Mouse (Mus musculus): ENCODE results near the gene Gm20388. TPM values are rescaled to one million over a fixed set of nuclear protein-coding genes. Genes with fewer than 3 reads are reported as not detected.

Gene Gm20388
- polyA plus RNA-seq, 1 experiment: 28.1 TPM

DNA sequence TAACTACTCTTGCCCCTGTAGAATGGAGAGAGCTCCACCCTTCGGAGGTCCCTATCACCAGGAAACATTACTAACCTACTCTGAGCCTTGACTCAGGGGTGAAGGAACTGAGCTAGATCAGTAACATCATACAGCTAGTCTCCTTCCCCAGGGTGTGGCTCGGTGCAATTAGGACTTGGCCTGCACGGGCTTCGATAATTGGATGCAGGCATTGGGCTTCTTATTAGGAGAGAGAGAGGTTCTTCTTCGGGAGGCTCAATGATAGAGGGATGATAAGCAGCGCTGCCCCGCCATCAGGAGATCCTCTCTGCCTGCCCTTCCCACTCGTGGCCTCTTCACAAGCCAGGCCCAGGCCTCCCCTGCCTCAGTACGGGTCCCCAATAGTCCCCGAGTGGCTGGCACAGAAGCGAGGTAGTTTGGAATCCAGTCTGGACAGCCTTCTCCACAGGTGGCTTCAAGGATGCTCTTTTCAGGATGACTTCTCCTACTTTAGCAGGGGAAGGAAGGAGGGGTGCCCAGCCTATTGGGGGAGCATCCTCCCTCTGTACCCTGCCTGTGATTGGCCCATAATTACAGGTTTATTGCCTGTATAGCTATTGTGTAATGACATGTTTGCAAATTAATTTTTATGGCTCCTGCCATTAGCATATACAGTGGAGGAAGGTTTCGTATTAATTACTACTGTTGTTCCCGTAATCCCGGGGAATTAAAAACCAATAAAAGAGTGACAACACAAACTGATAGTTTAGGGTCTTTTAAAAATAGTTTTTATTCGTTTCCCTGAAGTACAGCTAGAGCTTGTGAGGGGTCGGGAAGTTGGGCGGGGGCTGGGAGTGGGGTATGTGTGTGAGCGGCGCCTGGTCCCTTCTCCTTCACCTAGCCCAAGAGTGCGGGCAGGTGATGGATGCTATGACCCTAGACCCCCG, 575.2 kb downstream of the Gm20388 start:
- H3K9me3 ChIP-seq (replicated peaks; ENCODE audit: control insufficient read depth, insufficient read depth, low read length, poor library complexity, severe bottlenecking): no peaks in the 10 kb centered on the region
- peak overlapping the region; percentile 78; the same call in 1 of the 2 replicates for H3K9ac ChIP-seq (ENCODE audit: low read depth, poor library complexity, severe bottlenecking)
- H3K36me3 ChIP-seq (ENCODE audit: control insufficient read depth, insufficient read depth, low read length, poor library complexity, severe bottlenecking): no peaks in the 10 kb centered on the region
- TF ChIP-seq POLR2A (IDR thresholded peaks at IDR 0.05; ENCODE audit: insufficient read depth, low read length): no peak
- TF ChIP-seq EP300 (IDR thresholded peaks at IDR 0.05; ENCODE audit: insufficient read depth, low read depth, low read length): no peak
- TF ChIP-seq CTCF (IDR thresholded peaks at IDR 0.05; ENCODE audit: low read depth, low read length): no peak
- peak overlapping the region; percentile 71 for H3K4me3 ChIP-seq (ENCODE audit: low read depth, low read length)
- H3K27me3 ChIP-seq (ENCODE audit: control insufficient read depth, insufficient read depth, low read length, poor library complexity, severe bottlenecking): peaks cover 2% of the 10 kb centered on the region; the same call in 1 of the 2 replicates
- H3K27ac ChIP-seq (ENCODE audit: insufficient read depth, low read length): no peak overlapping the region
- H3K4me1 ChIP-seq (ENCODE audit: control insufficient read depth, insufficient read depth, low read length): no peaks in the 10 kb centered on the region

- no peak overlapping the region for H3K27ac ChIP-seq (ENCODE audit: insufficient read depth, low read length)
- no peaks in the 10 kb centered on the region for H3K9me3 ChIP-seq (replicated peaks; ENCODE audit: control insufficient read depth, insufficient read depth, low read length, poor library complexity, severe bottlenecking)
- H3K36me3 ChIP-seq (ENCODE audit: control insufficient read depth, insufficient read depth, low read length, poor library complexity, severe bottlenecking): no peaks in the 10 kb centered on the region
- TF ChIP-seq CTCF (IDR thresholded peaks at IDR 0.05; ENCODE audit: low read depth, low read length): no peak
- TF ChIP-seq POLR2A (IDR thresholded peaks at IDR 0.05; ENCODE audit: insufficient read depth, low read length): no peak
- TF ChIP-seq EP300 (IDR thresholded peaks at IDR 0.05; ENCODE audit: insufficient read depth, low read depth, low read length): no peak
- H3K9ac ChIP-seq (ENCODE audit: low read depth, poor library complexity, severe bottlenecking): peak overlapping the region; percentile 78
- H3K27me3 ChIP-seq (ENCODE audit: control insufficient read depth, insufficient read depth, low read length, poor library complexity, severe bottlenecking): peaks cover 2% of the 10 kb centered on the region; the same call in 1 of the 2 replicates
- H3K4me3 ChIP-seq (ENCODE audit: low read depth, low read length): peak overlapping the region; percentile 71
- H3K4me1 ChIP-seq (ENCODE audit: control insufficient read depth, insufficient read depth, low read length): no peaks in the 10 kb centered on the region
Measured at GRCm38 (mm10) chr8:120486477-120487376, 576.1 kb downstream of the Gm20388 start.

DNA sequence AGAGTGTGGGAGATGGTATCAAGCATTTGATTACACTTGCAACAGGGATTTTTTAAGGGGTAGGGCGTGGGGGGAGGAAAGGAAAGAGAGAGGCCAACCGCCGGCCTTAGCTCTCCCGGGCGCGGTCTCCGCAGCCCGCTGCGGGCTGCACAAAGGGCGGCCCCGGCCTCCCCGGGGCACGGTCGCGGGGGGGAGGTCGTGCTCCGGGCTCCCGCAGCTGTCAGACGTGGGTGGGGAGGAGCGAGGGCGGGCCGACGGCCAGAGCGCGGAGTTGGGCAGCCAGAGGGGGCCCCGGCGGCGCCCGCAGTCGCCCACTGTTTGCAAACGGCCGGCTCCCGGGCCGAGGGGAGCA, 576.7 kb downstream of the Gm20388 start:
- no peak for TF ChIP-seq EP300 (IDR thresholded peaks at IDR 0.05; ENCODE audit: insufficient read depth, low read depth, low read length)
- no peak for TF ChIP-seq CTCF (IDR thresholded peaks at IDR 0.05; ENCODE audit: low read depth, low read length)
- TF ChIP-seq POLR2A (IDR thresholded peaks at IDR 0.05; ENCODE audit: insufficient read depth, low read length): no peak
- Histone ChIP-seq H3K4me3 (ENCODE audit: low read depth, low read length) (peak overlapping the region; percentile 71), H3K4me1 (ENCODE audit: control insufficient read depth, insufficient read depth, low read length) (no peaks in the 10 kb centered on the region), H3K36me3 (ENCODE audit: control insufficient read depth, insufficient read depth, low read length, poor library complexity, severe bottlenecking) (no peaks in the 10 kb centered on the region), H3K9ac (ENCODE audit: low read depth, poor library complexity, severe bottlenecking) (peak overlapping the region; percentile 78), H3K27me3 (ENCODE audit: control insufficient read depth, insufficient read depth, low read length, poor library complexity, severe bottlenecking) (peaks cover 2% of the 10 kb centered on the region; the same call in 1 of the 2 replicates), H3K9me3 (replicated peaks; ENCODE audit: control insufficient read depth, insufficient read depth, low read length, poor library complexity, severe bottlenecking) (no peaks in the 10 kb centered on the region), H3K27ac (ENCODE audit: insufficient read depth, low read length) (no peak overlapping the region)

DNA sequence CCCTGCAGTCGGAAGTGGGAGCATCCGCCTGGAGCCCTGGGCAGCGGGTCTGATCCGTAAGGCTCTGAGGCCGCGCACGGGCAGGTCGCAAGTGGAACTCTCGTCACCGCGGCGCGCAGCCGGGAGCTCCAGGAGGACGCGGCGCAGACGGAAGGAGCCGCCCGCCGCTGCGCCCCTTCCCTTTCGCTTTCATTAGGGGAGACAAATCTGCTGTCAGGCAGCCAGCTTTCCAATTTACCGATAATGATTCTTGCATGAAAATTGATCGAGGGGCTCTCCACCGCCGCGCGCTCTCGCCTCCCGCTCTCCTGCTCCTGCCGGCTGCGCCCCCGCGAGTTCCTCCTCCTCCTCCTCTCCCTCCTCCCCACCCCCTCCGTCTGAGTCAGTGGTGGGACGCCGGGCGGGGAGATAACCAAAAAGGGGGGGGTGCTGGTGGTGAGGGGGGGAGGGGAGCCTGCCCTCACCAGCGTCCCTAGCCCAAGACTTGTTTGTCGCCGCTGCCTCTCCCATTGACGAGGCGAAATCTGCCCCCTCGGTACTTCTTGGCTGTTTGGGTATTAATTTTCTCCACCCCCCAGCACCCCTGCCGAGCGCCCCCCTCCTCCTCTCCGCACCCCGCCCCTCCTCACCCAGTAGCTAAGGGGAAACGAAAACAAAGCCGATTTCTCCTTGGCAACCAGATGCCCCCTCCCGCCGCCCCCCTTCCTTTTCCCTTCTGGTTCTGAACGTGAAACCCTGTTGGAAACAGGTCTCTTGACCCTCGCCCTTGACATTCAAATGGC, 577.3 kb downstream of the Gm20388 start:
- H3K27me3 ChIP-seq (ENCODE audit: control insufficient read depth, insufficient read depth, low read length, poor library complexity, severe bottlenecking): peaks cover 2% of the 10 kb centered on the region; the same call in 1 of the 2 replicates
- H3K4me3 ChIP-seq (ENCODE audit: low read depth, low read length): peak overlapping the region; percentile 71
- H3K4me1 ChIP-seq (ENCODE audit: control insufficient read depth, insufficient read depth, low read length): no peaks in the 10 kb centered on the region
- no peaks in the 10 kb centered on the region for H3K36me3 ChIP-seq (ENCODE audit: control insufficient read depth, insufficient read depth, low read length, poor library complexity, severe bottlenecking)
- peak overlapping the region; percentile 78 for H3K9ac ChIP-seq (ENCODE audit: low read depth, poor library complexity, severe bottlenecking)
- no peak overlapping the region for H3K27ac ChIP-seq (ENCODE audit: insufficient read depth, low read length)
- TF ChIP-seq EP300 (IDR thresholded peaks at IDR 0.05; ENCODE audit: insufficient read depth, low read depth, low read length) (peak; percentile 44; the same call in 1 of the 2 replicates), CTCF (IDR thresholded peaks at IDR 0.05; ENCODE audit: low read depth, low read length) (no peak)
- H3K9me3 ChIP-seq (replicated peaks; ENCODE audit: control insufficient read depth, insufficient read depth, low read length, poor library complexity, severe bottlenecking): no peaks in the 10 kb centered on the region

- Histone ChIP-seq H3K4me3 (ENCODE audit: low read depth, low read length) (peak overlapping the region; percentile 71), H3K27ac (ENCODE audit: insufficient read depth, low read length) (no peak overlapping the region), H3K36me3 (ENCODE audit: control insufficient read depth, insufficient read depth, low read length, poor library complexity, severe bottlenecking) (no peaks in the 10 kb centered on the region), H3K9me3 (replicated peaks; ENCODE audit: control insufficient read depth, insufficient read depth, low read length, poor library complexity, severe bottlenecking) (no peaks in the 10 kb centered on the region), H3K27me3 (ENCODE audit: control insufficient read depth, insufficient read depth, low read length, poor library complexity, severe bottlenecking) (peaks cover 2% of the 10 kb centered on the region; the same call in 1 of the 2 replicates), H3K9ac (ENCODE audit: low read depth, poor library complexity, severe bottlenecking) (peak overlapping the region; percentile 78), H3K4me1 (ENCODE audit: control insufficient read depth, insufficient read depth, low read length) (no peaks in the 10 kb centered on the region)
- TF ChIP-seq POLR2A (IDR thresholded peaks at IDR 0.05; ENCODE audit: insufficient read depth, low read length) (no peak), CTCF (IDR thresholded peaks at IDR 0.05; ENCODE audit: low read depth, low read length) (no peak), EP300 (IDR thresholded peaks at IDR 0.05; ENCODE audit: insufficient read depth, low read depth, low read length) (no peak)
Measured at GRCm38 (mm10) chr8:120488636-120489131, 578.0 kb downstream of the Gm20388 start.

Data from ES-Bruce4 (cell line).